Mouse (Mus musculus) stomach, embryonic 14.5 days (tissue): ENCODE measurements at regions not wholly inside any gene's neighbourhood (a gene's known extent, or its start where the extent isn't known, plus 50 kb on each side); places are given as distances from the start of the nearest gene placed in this dataset.

Experiments used
- ATAC-seq: fragments of 200-750 bp; cut with Nextera tagmentation; 2 replicates; pipeline ENCODE4 v1.8.0; 2017; ENCODE audit warnings: low read depth, moderate TSS enrichment; ENCODE audit not compliant: insufficient number of reproducible peaks, insufficient read depth, low FRiP score
- H3K27ac ChIP-seq: fragments of 300-500 bp; sonication (generic); 2 replicates; pipeline ENCODE4 v1.5.1; 2014; ENCODE audit warnings: mild to moderate bottlenecking, low read length, moderate library complexity, mixed read lengths
- H3K27me3 ChIP-seq: fragments of 300-500 bp; sonication (generic); 2 replicates; pipeline ENCODE4 v1.6.1; 2014; ENCODE audit warnings: low read length, control low read depth, mixed read lengths; ENCODE audit not compliant: control insufficient read depth, insufficient read depth
- H3K36me3 ChIP-seq: fragments of 300-500 bp; sonication (generic); 2 replicates; pipeline ENCODE4 v1.6.1; 2014; ENCODE audit warnings: mild to moderate bottlenecking, control low read depth, low read length, moderate library complexity, mixed read lengths; ENCODE audit not compliant: control insufficient read depth, insufficient read depth
- H3K4me1 ChIP-seq: fragments of 300-500 bp; sonication (generic); 2 replicates; pipeline ENCODE4 v1.6.1; 2014; ENCODE audit warnings: low read length, control low read depth, mixed read lengths; ENCODE audit not compliant: control insufficient read depth, insufficient read depth
- H3K4me2 ChIP-seq: fragments of 300-500 bp; sonication (generic); replicated peaks from 2 replicates; pipeline ENCODE4 v1.6.1; 2014; ENCODE audit warnings: low read depth, low read length, control low read depth
- H3K4me3 ChIP-seq: fragments of 300-500 bp; sonication (generic); 2 replicates; pipeline ENCODE4 v1.5.1; 2014; ENCODE audit warnings: low read depth, low read length, control low read depth
- H3K9ac ChIP-seq: fragments of 300-500 bp; sonication (generic); replicated peaks from 2 replicates; pipeline ENCODE4 v1.6.1; 2014; ENCODE audit warnings: low read depth, mild to moderate bottlenecking, control low read depth, low read length, moderate library complexity, mixed read lengths
- H3K9me3 ChIP-seq: fragments of 300-500 bp; sonication (generic); 2 replicates; pipeline ENCODE4 v1.6.1; 2016; ENCODE audit warnings: low read depth, low read length, control low read depth; ENCODE audit not compliant: control insufficient read depth
- WGBS: fragments of 180-500 bp; shearing (Covaris S2); extraction: QIAGEN DNeasy Blood & Tissue Kit; methylation state at CpG from one replicate; pipeline ENCODE4 v1.1.7; 2014; 5-methylcytosine and 5-hydroxymethylcytosine counted together

DNA sequence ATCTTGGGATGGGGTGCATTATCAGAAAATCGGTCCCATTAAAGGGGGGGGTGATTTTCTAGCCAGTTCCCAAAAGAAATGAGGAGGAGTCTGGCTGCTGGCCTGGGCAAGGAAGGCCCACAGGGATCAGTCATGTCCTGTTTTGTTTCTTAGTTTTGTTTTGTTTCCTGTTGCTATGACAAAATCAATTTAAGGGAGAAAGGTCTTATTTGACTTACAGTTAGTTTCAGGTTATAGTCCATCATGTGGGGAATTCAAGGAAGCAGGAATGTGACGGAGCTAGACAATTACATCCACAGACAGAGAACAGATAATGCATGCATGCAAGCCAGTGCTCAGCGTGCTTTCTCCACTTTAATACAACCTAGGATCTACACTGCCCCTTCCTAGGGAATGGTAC lies 101.1 kb downstream of the Rplp1 start:
- no peak overlapping the region for H3K27ac ChIP-seq
- no peaks in the 10 kb centered on the region for H3K27me3 ChIP-seq
- H3K36me3 ChIP-seq, result no peaks in the 10 kb centered on the region
- H3K9me3 ChIP-seq, result no peaks in the 10 kb centered on the region
- ATAC-seq, result no peak
- no peak overlapping the region for H3K4me2 ChIP-seq
- WGBS, result 75% methylated on average over 3 of the region's 3 CpGs
- H3K9ac ChIP-seq, result no peak overlapping the region
- H3K4me1 ChIP-seq, result no peaks in the 10 kb centered on the region
- H3K4me3 ChIP-seq, result no peak overlapping the region

DNA sequence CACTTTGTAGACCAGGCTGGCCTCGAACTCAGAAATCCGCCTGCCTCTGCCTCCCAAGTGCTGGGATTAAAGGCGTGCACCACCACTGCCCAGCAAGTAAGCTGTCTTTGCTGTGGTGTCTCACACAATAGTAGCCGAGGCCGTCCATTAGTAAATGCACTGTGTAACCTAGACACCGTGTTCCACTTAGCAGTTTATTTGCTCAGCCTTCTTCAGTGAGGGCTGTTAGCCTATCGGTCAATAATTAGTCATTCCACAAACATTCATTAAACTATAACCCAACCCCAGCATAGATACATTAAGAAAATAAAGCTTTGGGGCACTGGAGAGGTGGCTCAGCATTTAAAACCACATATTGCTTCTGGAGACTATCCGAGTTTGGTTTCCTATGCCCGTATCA lies 102.0 kb downstream of the Rplp1 start:
- H3K9ac ChIP-seq, result no peak overlapping the region
- no peaks in the 10 kb centered on the region for H3K9me3 ChIP-seq
- WGBS, result 70% methylated on average over 9 of the region's 9 CpGs
- no peak overlapping the region for H3K4me2 ChIP-seq
- no peak for ATAC-seq
- H3K36me3 ChIP-seq, result no peaks in the 10 kb centered on the region
- H3K4me3 ChIP-seq, result no peak overlapping the region
- 0 out of 2 replicates have a peak, but pooled peaks cover 4% of the 10 kb centered on the region for H3K4me1 ChIP-seq
- H3K27ac ChIP-seq, result no peak overlapping the region
- no peaks in the 10 kb centered on the region for H3K27me3 ChIP-seq

DNA sequence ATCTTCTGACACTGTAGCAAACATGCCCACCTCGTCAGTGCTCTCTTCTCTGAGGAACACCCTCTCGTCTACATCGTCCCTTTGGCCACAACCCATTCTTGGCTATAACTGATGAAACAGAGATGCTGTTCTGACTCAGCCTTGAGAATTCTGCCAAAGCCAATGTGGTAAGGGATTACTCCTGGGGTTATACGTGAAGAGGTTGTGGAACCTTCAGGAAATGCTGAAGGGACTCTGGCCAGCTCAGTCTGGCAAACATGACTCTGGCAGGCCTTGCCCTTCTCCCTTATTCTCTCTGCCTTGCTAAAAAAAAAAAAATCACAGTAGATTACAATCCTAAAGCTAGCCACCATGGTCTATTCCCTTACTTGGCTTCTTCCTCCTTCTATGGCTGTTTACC lies 103.9 kb downstream of the Rplp1 start:
- no peaks in the 10 kb centered on the region for H3K9me3 ChIP-seq
- no peak overlapping the region for H3K4me2 ChIP-seq
- no peak overlapping the region for H3K27ac ChIP-seq
- H3K27me3 ChIP-seq, result no peaks in the 10 kb centered on the region
- H3K36me3 ChIP-seq, result no peaks in the 10 kb centered on the region
- 0 out of 2 replicates have a peak, but pooled peaks cover 4% of the 10 kb centered on the region for H3K4me1 ChIP-seq
- H3K4me3 ChIP-seq, result no peak overlapping the region
- no peak for ATAC-seq
- WGBS, result 83% methylated on average over 4 of the region's 4 CpGs
- H3K9ac ChIP-seq, result no peak overlapping the region

DNA sequence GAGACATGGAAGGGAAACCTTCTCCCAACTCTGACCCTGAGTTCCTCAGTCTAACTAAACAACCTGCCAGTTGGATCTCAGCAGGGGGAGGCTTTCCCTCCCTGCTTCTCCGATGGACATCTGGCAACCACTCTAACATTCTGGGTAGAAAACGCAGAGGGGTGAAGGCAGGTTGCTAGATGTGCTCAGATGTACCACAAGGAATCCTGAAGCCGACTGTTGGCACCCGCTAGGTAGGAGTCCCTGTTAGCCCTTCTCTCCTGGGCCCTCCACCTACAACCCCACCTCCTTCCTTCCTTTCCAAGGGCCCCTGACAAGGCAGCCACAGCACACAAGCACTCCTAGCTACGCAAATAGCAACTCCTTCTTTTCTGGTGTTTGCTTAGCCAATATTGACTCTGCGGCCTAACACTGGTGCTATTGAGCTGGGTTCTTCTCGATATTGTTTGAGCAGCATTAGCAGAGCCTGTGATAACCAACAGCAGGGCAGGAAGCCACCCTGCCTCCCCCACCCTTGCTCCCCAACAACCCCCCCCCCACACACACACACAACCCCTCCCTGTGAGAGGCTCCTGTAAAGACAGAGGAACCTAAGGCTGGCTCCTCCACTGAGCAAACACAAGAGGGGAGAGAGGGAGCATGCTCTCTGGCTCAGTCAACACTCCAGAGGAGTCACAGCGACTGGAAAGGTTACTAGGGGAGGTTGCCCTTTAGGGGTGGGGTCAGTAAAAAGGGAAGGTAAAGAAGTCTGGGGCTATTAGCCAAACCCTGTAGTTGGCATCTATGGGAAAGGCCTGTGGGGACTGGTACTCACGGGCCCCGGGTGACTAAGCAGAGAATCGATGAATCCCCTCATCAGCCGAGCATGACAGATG lies 105.8 kb downstream of the Rplp1 start:
- 56% methylated on average over 12 of the region's 12 CpGs for WGBS
- no peaks in the 10 kb centered on the region for H3K27me3 ChIP-seq
- H3K4me1 ChIP-seq, result 0 out of 2 replicates have a peak, but pooled peaks cover 4% of the 10 kb centered on the region
- no peak overlapping the region for H3K9ac ChIP-seq
- H3K4me2 ChIP-seq, result no peak overlapping the region
- ATAC-seq, result peak; percentile 94
- no peak overlapping the region for H3K4me3 ChIP-seq
- peak overlapping the region; percentile 27; the same call in 1 of the 2 replicates for H3K27ac ChIP-seq
- no peaks in the 10 kb centered on the region for H3K36me3 ChIP-seq
- no peaks in the 10 kb centered on the region for H3K9me3 ChIP-seq

DNA sequence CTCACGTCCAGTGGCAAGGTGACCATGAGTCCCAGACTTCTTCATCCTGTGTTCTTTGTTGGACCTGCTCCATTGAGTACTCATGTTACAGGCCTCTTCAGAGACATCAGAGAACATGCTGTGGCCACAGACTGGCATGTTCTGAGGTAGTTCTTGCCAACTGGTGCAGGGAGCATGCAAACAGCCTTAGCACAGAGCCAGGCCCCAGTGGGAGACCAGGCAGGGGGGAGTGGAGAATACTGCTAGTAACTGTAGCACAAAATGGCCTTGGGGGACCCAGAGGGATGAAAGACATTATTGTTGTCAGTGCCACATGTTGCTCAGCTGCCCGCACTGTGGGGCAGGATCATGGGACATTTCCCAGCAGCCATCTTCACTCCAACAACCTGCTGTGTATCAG lies 108.4 kb downstream of the Rplp1 start:
- Histone ChIP-seq H3K36me3 (no peaks in the 10 kb centered on the region), H3K9ac (no peak overlapping the region), H3K27me3 (no peaks in the 10 kb centered on the region), H3K4me3 (no peak overlapping the region), H3K27ac (no peak overlapping the region), H3K9me3 (no peaks in the 10 kb centered on the region), H3K4me2 (no peak overlapping the region), H3K4me1 (0 out of 2 replicates have a peak, but pooled peaks cover 4% of the 10 kb centered on the region)
- WGBS, result 92% methylated on average over 2 of the region's 2 CpGs
- ATAC-seq, result no peak

DNA sequence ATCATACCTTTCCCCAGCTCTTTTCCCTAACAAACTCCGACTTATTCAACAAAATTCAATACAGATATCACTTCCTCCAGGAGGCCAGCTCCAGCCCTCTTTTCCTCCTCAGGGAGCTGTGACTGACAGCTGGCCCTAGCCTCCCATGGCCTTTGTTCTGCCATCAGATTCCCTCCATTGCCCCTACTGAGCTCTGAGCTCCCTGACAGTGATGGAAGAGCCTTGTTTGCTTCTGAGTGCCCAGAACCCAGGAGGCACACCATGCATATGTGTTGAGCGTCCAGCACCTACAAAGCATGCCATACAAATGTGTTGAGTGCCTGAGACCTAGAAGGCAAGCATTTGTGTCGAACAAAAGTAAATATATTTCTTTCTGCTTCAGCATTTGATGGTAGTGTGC lies 110.8 kb downstream of the Rplp1 start:
- no peak for ATAC-seq
- H3K27me3 ChIP-seq, result no peaks in the 10 kb centered on the region
- 0 out of 2 replicates have a peak, but pooled peaks cover 4% of the 10 kb centered on the region for H3K4me1 ChIP-seq
- no peaks in the 10 kb centered on the region for H3K36me3 ChIP-seq
- H3K9ac ChIP-seq, result no peak overlapping the region
- no peak overlapping the region for H3K27ac ChIP-seq
- WGBS, result 45% methylated on average over 3 of the region's 3 CpGs
- H3K4me2 ChIP-seq, result no peak overlapping the region
- no peaks in the 10 kb centered on the region for H3K9me3 ChIP-seq
- no peak overlapping the region for H3K4me3 ChIP-seq

DNA sequence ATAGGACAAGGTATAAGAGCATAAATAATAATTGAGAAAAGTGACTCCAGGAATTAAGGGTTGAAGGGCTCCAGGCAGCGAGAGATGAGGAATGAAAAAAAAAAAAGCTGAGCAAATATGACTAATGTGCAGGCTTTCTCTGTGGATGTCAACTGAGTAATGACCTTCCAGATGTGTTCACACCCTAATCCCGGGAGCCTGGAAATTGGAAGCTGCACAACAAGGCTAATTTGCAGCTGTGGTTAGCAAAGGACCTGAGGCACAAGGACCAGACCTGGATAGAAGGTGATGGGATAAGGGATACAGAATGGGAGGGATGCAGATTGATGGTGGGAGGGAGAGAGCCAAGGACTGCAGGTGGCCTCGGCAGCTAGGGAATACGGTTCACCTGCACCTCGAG lies 111.6 kb downstream of the Rplp1 start:
- Histone ChIP-seq H3K27me3 (no peaks in the 10 kb centered on the region), H3K36me3 (no peaks in the 10 kb centered on the region), H3K9ac (no peak overlapping the region), H3K27ac (no peak overlapping the region), H3K4me1 (no peaks in the 10 kb centered on the region), H3K9me3 (no peaks in the 10 kb centered on the region), H3K4me2 (no peak overlapping the region), H3K4me3 (no peak overlapping the region)
- no peak for ATAC-seq
- 46% methylated on average over 5 of the region's 5 CpGs for WGBS

DNA sequence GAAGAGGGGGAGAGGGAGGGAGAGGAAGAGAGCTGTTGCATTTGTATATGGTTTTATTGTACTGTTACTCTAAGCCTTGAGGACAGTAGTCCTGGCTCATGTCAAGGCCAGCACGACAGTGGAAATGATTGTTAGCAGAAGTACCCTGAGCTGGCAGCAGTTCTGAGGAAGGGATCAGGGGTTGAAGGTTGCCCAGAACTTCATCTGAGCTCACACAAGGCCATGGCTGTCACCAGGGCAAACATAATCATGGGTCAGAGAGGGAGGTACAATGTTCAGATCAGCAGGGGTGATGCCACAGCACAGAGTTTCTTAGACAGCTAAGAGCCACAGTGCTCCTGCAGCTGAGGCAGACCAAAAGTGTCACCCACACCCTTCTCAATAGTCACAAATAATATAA lies 114.8 kb downstream of the Rplp1 start:
- whole genome bisulfite sequencing, result 31% methylated on average over 1 of the region's 1 CpGs
- H3K4me1 ChIP-seq, result no peaks in the 10 kb centered on the region
- H3K9ac ChIP-seq, result no peak overlapping the region
- no peaks in the 10 kb centered on the region for H3K9me3 ChIP-seq
- no peak overlapping the region for H3K4me3 ChIP-seq
- no peak for ATAC-seq
- no peak overlapping the region for H3K4me2 ChIP-seq
- H3K27ac ChIP-seq, result no peak overlapping the region
- no peaks in the 10 kb centered on the region for H3K36me3 ChIP-seq
- no peaks in the 10 kb centered on the region for H3K27me3 ChIP-seq
